Mouse (Mus musculus) heart, embryonic 15.5 days (tissue): ENCODE data around the gene Pcf11. TPM values are rescaled to one million over a fixed set of nuclear protein-coding genes. Genes with fewer than 3 reads are reported as not detected.

ENCODE experiments used
- ATAC-seq: fragments of 200-750 bp; cut with Nextera tagmentation; replicated peaks from 2 replicates; pipeline ENCODE4 v1.8.0; 2017; ENCODE audit warnings: low read depth, moderate TSS enrichment; ENCODE audit not compliant: insufficient number of reproducible peaks, insufficient read depth, low FRiP score
- H3K27ac ChIP-seq: fragments of 300-500 bp; sonication (generic); 2 replicates; pipeline ENCODE4 v1.5.1; 2015; ENCODE audit warnings: mild to moderate bottlenecking, inconsistent platforms
- H3K27me3 ChIP-seq: fragments of 300-500 bp; sonication (generic); 2 replicates; pipeline ENCODE4 v1.6.1; 2015; ENCODE audit warnings: inconsistent platforms
- H3K36me3 ChIP-seq: fragments of 300-500 bp; sonication (generic); 2 replicates; pipeline ENCODE4 v1.6.1; 2015; ENCODE audit warnings: mild to moderate bottlenecking, inconsistent platforms
- H3K4me1 ChIP-seq: fragments of 300-500 bp; sonication (generic); replicated peaks from 2 replicates; pipeline ENCODE4 v1.6.1; 2015; ENCODE audit warnings: inconsistent platforms
- H3K4me2 ChIP-seq: fragments of 300-500 bp; sonication (generic); 2 replicates; pipeline ENCODE4 v1.6.1; 2015; ENCODE audit warnings: inconsistent platforms, mild to moderate bottlenecking, moderate library complexity
- H3K4me3 ChIP-seq: fragments of 300-500 bp; sonication (generic); 2 replicates; pipeline ENCODE4 v1.5.1; 2015; ENCODE audit warnings: mild to moderate bottlenecking, inconsistent platforms
- H3K9ac ChIP-seq: fragments of 300-500 bp; sonication (generic); 2 replicates; pipeline ENCODE4 v1.6.1; 2015; ENCODE audit warnings: mild to moderate bottlenecking, inconsistent platforms
- H3K9me3 ChIP-seq: fragments of 300-500 bp; sonication (generic); replicated peaks from 2 replicates; pipeline ENCODE4 v1.6.1; 2016; ENCODE audit warnings: inconsistent platforms
- WGBS: fragments of 180-500 bp; shearing (Covaris S2); methylation state at CpG from one replicate; pipeline ENCODE4 v1.1.7; 2015; ENCODE audit warnings: mixed read lengths; 5-methylcytosine and 5-hydroxymethylcytosine counted together
- polyA plus RNA-seq: library from polyadenylated mRNA; unstranded; fragments of >200 nt; fragmentation: Nextera tagmentation; extraction: Ambion mirVana; gene quantifications from 2 replicates; pipeline ENCODE4 v1.2.1, GENCODE M21; 2015

Gene Pcf11
- polyA plus RNA-seq, 1 experiment from 2014 or later = 13.7 TPM

DNA sequence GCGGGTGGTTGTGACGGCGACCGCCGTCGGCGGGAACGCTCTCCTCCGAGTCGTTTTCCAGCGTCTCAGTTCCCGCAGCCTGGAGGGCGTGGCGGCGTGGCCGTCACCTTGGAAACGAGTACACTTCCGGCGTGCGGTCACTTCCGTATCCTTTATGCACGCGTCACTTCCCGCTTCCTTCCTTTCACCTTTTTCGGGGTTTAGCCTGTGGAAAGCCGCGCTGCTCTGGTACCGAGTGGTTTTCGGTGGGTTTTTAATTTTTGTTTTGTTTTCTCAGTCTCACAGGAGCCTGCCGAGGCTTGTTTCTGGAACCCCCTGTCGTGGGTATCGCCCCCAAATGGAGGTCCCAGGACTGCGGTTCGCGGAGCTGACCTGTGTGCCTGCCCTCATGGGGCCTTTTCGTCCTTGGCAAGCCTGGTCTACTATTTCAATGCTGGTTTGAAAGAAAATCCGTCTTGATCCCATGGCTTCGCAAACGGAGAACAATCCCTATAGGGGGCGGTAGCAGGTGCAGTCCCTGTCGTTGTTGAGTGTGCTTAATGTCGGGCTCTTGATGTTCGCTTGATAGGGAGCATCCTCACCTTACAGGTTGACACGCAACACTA lies 32.6 kb downstream of the Pcf11 start, which contains the start of gene Ankrd42:
TSS of gene Ankrd42 (minus strand) at position 122 of the 605 bp plus-strand sequence.
- peaks cover 20% of the 10 kb centered on the region for H3K36me3 ChIP-seq
- H3K4me1 ChIP-seq = peaks cover 13% of the 10 kb centered on the region
- H3K9ac ChIP-seq = peak within 1 kb of the TSS; percentile 86
- peak within 1 kb of the TSS; percentile 98 for H3K4me2 ChIP-seq
- no peaks in the 10 kb centered on the region for H3K9me3 ChIP-seq
- peak within 1 kb of the TSS; percentile 92 for H3K4me3 ChIP-seq
- H3K27ac ChIP-seq = peak within 1 kb of the TSS; percentile 83
- H3K27me3 ChIP-seq = no peaks in the 10 kb centered on the region
- under 1% methylated on average over 44 of the region's 44 CpGs for WGBS
- peak; percentile 97 for ATAC-seq

DNA sequence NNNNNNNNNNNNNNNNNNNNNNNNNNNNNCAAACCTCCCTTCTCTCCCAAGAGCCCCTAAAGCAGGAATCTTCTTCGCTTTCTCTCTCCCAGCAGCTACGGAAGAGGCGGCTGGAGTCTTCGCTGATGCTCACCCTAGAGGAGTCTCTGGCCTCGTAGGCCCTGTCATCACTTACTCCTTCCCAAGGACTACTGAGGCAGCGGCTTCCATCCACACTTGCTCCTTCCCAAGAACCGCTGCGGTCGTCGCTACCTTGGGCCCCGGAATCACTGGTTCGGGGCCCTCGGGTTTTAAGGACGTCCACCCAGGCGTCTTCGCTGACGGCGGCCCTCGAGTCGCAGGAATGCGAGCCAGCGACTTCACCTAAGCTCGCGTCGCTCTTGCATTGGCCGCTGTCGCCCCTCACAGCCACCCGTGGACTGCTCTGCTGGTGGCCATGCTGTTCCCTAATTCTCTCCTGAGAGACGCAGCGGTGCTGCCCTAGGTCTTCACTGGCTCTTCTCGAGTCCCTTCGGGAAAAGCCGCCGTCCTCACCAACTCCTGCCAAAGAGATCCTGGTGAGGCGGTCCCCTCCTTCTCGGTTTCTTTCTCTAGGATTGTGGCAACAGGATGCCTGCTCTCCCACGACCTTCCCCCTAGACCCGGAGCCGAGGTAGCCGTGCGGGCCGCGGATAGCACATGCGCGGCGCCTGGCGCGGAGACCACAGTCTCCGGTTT lies 33.3 kb downstream of the Pcf11 start:
- Histone ChIP-seq H3K27ac (peak overlapping the region; percentile 55; the same call in 1 of the 2 replicates), H3K9ac (peak overlapping the region; percentile 86), H3K27me3 (no peaks in the 10 kb centered on the region), H3K4me3 (peak overlapping the region; percentile 92), H3K4me2 (peak overlapping the region; percentile 98), H3K9me3 (no peaks in the 10 kb centered on the region), H3K4me1 (peaks cover 13% of the 10 kb centered on the region), H3K36me3 (peaks cover 13% of the 10 kb centered on the region)
- WGBS = under 1% methylated on average over 49 of the region's 49 CpGs
- ATAC-seq = peak; percentile 63

DNA sequence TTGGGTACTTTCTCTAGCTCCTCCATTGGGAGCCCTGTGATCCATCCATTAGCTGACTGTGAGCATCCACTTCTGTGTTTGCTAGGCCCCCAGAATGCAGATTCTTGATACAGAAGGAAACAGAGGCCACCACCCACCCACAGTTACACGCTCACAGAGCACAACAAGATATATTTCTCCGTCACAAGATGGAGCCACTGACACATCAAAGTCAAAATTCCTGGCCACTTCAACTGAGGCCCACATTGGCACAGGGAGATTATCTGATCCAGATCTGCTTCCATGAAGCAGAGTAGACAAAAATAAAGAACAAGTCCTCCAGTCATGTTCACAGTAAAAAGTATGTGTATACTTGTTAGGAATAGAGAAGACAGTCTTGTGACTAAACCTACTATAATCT lies 39.6 kb downstream of the Pcf11 start:
- 25% methylated on average over 2 of the region's 2 CpGs for WGBS
- no peaks in the 10 kb centered on the region for H3K36me3 ChIP-seq
- no peak overlapping the region for H3K4me3 ChIP-seq
- no peak overlapping the region for H3K27ac ChIP-seq
- H3K4me2 ChIP-seq = no peak overlapping the region
- no peaks in the 10 kb centered on the region for H3K4me1 ChIP-seq
- H3K9me3 ChIP-seq = no peaks in the 10 kb centered on the region
- H3K27me3 ChIP-seq = no peaks in the 10 kb centered on the region
- no peak overlapping the region for H3K9ac ChIP-seq
- ATAC-seq = no peak

DNA sequence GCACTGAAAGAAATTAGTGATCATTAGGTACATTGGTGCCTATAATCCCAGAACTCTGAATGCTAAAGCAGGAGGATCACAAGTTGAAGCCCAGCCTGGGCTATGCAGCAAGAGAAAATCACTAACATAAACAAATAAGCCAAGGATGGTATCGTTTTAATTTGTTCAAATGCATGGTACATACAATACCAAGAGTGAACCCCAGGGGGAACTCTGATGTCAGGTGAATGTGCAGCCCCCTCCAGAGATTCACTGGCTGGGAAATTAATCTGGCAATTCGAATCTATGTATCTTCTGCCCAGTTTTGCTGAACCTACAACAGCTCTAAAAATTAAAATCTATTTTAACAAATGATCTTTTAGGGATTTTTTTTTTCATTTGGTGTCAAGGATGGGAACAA lies 45.2 kb downstream of the Pcf11 start:
- no peak overlapping the region for H3K27ac ChIP-seq
- no peak overlapping the region for H3K4me3 ChIP-seq
- no peaks in the 10 kb centered on the region for H3K36me3 ChIP-seq
- H3K9me3 ChIP-seq = no peaks in the 10 kb centered on the region
- H3K4me2 ChIP-seq = no peak overlapping the region
- H3K9ac ChIP-seq = no peak overlapping the region
- H3K4me1 ChIP-seq = no peaks in the 10 kb centered on the region
- H3K27me3 ChIP-seq = no peaks in the 10 kb centered on the region
- WGBS = 43% methylated on average over 2 of the region's 2 CpGs
- ATAC-seq = no peak

DNA sequence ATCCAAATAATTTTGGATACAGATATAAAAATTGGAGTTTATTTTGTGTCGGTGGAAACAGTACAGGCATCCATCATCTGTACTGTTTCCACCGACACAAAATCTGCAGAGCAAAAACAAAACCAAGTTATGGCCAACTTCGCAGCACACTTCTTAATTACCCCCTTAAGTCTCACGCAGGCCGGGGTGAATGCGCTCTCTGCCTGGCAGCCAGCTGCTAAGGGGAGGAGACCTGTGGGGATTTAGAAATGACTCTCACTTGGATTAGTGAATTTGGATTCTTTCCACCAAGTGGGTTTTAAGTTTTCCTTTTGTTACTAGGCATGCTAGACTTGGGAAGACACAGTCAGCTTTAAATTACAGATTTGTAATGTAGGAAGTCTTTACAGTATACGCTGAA lies 58.9 kb downstream of the Pcf11 start:
- Histone ChIP-seq H3K27me3 (no peaks in the 10 kb centered on the region), H3K36me3 (no peaks in the 10 kb centered on the region), H3K9me3 (no peaks in the 10 kb centered on the region), H3K27ac (no peak overlapping the region), H3K4me3 (no peak overlapping the region), H3K9ac (no peak overlapping the region), H3K4me2 (no peak overlapping the region), H3K4me1 (no peaks in the 10 kb centered on the region)
- no peak for ATAC-seq
- WGBS = 81% methylated on average over 7 of the region's 7 CpGs

DNA sequence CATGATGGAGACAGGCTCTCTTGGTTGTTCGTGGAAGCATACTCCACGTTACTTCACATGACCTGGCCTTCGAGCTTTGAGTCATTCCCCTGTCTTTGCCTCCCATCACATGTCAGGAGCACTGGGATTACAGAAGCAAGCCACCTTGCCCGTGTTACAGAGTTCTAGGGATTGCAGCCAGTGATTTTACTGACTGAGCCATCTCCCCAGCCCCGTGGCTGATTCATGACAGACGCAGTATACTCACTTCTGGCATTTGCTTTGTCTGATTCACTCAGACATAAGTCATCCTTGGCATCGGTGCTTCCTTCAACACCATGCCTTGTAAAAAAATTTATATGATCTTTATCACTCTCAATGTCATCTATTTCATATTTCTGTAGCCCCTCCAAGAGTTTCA lies 64.8 kb downstream of the Pcf11 start:
- Histone ChIP-seq H3K36me3 (0 out of 2 replicates have a peak, but pooled peaks cover 3% of the 10 kb centered on the region), H3K9ac (no peak overlapping the region), H3K4me1 (no peaks in the 10 kb centered on the region), H3K4me2 (no peak overlapping the region), H3K4me3 (no peak overlapping the region), H3K9me3 (no peaks in the 10 kb centered on the region), H3K27ac (no peak overlapping the region), H3K27me3 (no peaks in the 10 kb centered on the region)
- no peak for ATAC-seq
- 80% methylated on average over 7 of the region's 7 CpGs for WGBS

Other genes with a start within 250 kb of the Pcf11 start
- 42.1 and 55.9 TPM in 2 replicates for gene Ccdc90b, start 108.8 kb downstream of the Pcf11 start, polyA plus RNA-seq
- 2.8 and 3.8 TPM in 2 replicates for gene Ankrd42, start 32.8 kb downstream of the Pcf11 start, polyA plus RNA-seq
- 8.3 and 10.4 TPM in 2 replicates for gene Rab30, start 71.7 kb upstream of the Pcf11 start, polyA plus RNA-seq
- gene Ddias, start 204.3 kb upstream of the Pcf11 start, polyA plus RNA-seq = 8.2 and 9.0 TPM in 2 replicates
- gene Prcp, start 204.5 kb upstream of the Pcf11 start, polyA plus RNA-seq = 19.1 and 22.0 TPM in 2 replicates